Mouse (Mus musculus) ovary, postnatal 36 days (tissue): ENCODE data around the gene Marc2.

ENCODE experiments used
- DNase-seq: peaks from one replicate; pipeline ENCODE4 v3.0.0; 2022; ENCODE audit warnings: low spot score, mixed read lengths

Marc2 gene

GRCm38 (mm10) chr1:184853922-184854321 lies 7.7 kb upstream of the Marc2 start:
- DNase-seq, result no peak

DNA sequence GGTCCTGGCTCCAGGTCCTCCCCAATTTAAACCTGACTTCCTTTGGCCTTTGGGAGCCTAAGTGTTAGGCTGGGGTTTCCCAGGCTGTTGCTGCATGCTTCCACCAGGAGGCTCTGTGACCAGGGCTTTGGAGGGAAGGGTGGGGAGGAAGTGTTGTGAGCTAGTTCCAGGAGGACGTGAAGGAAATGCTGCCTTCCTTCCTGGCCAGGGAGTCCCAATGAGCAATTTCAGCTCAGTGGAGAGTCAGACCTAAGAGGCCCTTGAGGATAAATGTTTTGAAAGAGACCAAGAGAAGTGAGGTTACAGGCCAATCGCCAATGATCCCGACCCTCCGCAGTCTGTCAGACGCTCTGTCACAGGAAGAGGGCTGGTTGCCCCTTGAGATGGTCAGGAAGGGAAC lies 7.1 kb upstream of the Marc2 start:
- DNase-seq, result peak; percentile 76

- peak; percentile 71 for DNase-seq
These were observed 5.7 kb upstream of the Marc2 start for GRCm38 (mm10) chr1:184851741-184852618.

GRCm38 (mm10) chr1:184851166-184851565 lies 4.9 kb upstream of the Marc2 start:
- peak; percentile 59 for DNase-seq

DNA sequence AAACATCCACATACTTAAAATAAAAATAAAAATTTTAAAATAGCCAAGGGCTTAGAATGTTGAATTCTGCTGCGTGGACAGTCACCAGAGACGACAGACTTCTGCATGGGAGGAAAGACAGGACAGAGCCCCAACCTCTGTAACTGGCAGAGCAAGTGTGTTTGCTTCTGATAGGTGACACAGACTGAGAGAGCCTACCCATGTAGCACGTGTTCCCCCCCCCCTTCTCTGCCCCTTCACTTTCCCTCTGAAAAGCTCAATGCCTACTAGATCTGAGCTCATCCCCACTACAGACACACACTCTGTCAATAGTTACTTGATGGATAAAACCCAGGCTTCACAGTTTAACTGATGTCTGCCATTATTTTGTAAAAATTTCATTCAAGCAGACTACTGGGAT lies 722 bp upstream of the Marc2 start:
- DNase-seq, result no peak

GRCm38 (mm10) chr1:184845111-184846071 lies 860 bp downstream of the Marc2 start:
- DNase-seq, result peak; percentile 92

DNA sequence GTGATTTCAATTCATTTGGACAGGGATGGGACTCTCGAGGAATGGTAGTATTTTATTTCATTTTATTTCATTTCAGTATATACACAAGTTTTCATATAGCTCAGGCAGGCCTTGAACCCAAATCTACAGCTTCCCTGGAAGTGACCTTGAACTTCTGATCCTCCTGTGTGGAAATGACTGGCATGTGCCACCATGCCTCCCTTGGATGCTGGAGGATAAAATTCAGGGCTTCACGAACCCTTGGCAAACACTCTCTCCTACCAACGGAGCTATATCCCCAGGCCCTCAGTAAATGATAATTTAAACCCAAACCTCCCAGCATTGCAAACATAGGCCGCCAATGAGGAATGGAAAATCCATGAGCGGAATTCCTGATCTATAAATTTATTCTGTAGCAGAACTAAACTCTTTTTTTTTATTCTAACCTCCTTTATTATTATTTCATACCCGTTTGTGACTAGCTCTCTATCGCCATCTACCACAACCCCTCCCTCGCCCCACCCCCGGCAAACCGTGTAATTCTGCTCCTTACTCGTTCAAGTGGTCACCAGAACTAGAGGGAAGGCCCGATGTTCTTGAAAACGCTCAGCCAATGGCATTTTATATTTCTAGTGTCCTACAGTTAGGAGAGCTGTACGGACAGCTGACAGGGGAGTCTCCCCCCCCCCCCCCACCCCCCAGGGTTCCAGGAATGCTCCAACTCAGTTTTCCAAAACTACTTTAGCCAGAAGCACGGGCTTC lies 1.8 kb downstream of the Marc2 start:
- DNase-seq, result peak; percentile 47

DNA sequence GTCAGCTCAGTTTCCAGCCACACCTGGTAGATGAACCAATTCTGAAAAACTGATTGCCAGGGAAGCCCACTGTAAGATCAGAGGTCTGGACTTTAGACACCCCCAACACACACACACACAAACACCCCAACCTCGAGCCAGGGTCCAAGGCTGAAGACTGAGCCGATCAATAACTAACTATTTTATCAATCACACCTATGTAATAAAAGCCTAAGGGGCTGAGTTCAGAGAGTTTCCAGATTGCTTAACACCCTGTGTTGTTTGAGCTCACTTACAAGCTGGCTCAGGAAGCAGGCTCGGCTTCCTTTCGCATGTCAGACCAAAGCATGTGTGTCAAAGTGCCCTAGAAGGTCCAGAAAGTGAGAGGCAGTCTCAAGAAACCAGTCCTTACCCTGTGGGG lies 8.6 kb downstream of the Marc2 start:
- no peak for DNase-seq

DNA sequence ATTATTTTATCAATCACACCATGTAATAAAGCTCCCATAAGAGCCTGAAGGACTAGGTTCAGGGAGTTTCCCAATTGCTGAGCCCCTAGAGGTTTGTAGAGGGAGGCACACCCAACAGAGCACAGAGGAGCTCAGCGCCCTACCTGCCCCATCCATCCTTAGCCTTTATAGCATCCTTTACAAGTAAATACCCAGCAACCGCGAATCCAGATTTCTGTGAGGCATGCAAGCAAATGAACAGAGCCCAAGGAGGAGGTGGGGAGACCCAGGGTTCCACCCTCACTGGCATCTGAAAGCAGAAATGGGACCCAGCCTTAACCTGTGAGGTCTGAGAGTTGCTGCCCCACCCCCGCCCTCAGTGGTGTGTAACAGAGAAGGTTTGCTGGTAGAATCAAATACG lies 9.9 kb downstream of the Marc2 start:
- no peak for DNase-seq

- DNase-seq, result no peak
These were observed 12.8 kb downstream of the Marc2 start for GRCm38 (mm10) chr1:184833499-184833898.

DNA sequence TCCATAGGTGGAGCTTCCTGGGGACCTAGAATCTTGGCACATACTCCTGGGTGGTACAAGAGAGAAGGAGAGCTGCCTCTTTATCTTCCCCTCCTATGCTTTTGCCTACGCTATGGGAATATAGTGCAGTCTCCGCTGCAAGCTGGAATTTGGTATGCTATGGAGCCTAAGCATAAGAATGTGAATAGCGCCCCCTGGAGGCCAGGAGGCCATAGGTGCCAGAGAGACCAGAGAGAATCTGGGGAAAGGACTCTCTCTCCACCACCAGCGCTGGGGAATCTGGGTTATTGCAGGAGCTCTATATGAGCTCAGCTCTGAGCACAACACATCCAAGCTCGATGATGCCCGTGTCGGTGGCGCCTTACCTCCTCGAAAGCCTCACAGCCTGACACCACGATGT lies 14.0 kb downstream of the Marc2 start:
- no peak for DNase-seq

DNA sequence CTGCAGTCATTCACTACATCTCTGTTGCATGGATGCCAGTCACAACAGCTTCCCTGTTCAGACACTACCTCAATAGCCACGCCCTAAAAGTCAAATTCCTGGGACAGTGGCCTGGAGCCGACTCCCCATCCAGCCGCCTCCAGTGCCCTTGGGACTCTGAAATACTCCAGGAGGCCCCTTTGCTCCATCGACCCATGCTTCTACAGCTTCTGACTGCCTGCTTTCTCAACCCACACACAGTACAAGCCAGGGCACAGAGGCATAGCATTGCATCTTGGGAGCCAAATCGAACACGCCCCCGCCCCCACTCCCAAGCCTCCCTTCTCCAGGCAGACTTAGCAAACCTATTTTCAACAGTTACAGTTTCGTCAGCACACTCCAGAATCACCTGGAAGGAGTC lies 16.4 kb downstream of the Marc2 start:
- DNase-seq, result no peak

DNA sequence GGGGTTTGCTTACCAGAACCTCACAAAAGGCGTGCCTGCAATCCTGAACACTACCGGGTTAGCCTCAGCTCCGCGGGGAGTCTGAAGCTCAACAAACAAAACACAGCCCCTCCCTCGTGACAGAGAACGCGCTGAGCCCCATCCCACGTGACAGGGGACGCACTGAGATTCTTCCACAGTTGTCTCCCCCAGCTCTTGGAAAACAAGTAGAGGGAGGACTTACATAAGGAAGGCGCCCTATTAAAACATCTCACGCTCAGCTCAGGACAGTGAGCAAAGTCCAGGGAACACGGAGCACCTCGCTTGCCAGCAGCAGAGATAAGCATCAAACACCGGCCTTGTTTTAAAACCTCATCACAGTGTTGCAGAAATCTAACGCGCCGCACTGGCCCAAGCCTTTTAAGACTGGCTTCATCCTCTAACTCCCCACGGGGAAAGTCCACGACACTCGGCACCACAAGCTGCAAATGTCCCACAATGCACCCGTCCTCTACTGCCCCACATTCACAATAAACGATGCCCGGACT lies 19.0 kb downstream of the Marc2 start:
- no peak for DNase-seq

GRCm38 (mm10) chr1:184825093-184825492 lies 21.2 kb downstream of the Marc2 start:
- DNase-seq, result no peak

DNA sequence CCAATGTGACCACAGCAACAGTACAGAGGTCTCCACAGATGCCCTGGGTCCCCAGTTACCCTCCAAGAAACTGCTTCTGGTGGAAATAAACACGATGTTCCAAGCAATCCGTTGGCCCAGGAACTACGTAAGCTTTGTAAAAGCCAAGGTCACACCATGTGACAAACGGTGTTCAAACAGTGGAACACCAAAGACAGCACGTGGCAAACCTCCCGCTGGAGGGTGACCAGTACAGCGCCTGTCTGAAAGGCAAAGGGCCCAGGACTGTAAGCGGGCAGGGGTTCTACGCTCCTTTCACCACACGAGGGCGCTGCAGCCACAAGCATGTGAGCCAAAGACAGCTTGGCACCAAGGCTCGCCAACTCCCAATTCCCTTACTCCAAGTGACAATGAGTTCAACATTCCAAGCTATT lies 21.8 kb downstream of the Marc2 start:
- DNase-seq, result peak; percentile 91

- no peak for DNase-seq
These were observed 23.6 kb downstream of the Marc2 start for GRCm38 (mm10) chr1:184822678-184823077.

DNA sequence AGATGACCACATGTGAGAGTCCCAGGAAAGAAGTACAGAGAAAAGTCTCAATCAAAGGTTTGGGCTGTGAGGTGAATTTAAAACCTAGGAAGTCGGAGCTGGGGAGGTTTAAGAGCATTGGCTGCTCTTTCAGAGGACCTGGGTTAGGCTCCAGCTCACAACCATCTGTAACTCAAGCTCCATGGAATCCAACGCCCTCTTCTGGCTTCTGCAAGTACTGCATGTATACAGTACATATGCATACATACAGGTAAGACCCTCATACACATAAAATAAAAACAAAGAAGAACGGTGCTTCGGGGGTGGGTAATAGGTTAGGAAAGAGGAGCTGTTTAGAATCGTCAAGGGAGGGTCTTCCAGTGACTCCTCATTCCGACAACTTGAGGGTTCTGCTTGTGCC lies 28.5 kb downstream of the Marc2 start:
- no peak for DNase-seq

DNA sequence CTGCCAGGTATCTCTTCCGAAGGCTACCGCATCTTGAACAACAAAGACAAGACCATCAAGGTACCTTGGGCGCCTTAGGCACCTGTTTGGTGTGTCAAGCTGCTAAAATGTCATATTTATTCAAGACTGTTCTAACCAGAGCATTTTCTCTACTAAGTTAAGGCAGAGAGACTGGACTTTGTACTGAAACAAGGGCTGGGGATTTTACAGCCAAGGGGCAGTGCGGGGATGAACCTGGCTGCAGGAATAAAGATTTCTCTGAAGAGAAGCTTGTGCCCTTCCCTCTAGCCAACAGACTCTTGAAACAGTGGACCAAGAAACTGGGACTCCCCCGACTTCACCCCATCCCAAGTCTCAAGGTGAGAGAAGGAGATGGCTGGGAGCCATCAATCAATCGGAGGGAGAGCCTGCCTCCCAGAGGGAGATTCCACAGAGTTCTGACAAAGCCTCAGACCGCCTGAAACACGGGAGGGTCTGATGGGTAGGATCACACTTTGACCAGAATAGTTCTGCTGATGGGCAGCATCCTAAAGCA lies 34.5 kb downstream of the Marc2 start:
- DNase-seq, result no peak

DNA sequence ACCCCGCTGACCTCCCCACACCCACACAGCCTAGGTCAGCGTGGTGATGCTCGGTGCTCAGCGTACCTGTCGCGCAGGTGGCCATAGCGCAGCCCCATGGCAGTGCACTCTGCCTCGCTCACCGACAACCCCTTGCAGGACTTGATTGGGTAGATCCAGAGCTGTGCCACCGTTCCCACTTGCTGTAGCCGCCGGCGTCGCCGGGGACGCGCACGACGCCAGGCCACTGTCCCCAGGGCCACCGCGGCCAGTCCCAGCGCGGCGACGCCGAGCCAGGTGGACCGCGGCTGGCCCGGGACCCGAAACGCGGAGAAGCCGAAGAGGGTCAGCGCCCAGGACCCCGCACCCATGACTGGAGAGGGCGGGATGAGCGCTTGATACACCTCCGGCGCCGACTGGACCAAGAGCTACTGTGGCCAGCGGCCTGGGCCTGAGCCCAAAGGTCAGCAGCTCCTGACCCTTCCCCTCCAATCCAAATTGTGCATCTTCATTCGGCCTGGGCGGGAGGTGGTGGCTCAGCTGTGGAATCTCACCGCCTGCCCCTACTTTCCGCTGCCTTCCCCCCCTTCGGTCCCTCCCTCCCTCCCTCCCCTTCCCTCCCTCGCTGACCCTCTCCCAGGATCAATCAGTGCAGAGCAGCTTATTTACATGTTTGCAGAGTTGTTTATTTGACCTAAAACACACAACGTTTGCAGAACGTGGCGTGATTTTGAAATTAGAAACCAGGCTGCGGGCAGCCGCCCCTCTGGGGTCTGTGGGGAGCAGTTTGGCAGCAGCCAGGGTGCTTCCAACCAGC lies 35.3 kb downstream of the Marc2 start, which contains the start of gene Marc1:
TSS of gene Marc1 (minus strand) at position 534 of the 796 bp plus-strand sequence.
- peak; percentile 31 for DNase-seq

- DNase-seq, result no peak
These were observed 36.7 kb downstream of the Marc2 start for GRCm38 (mm10) chr1:184809578-184810001.
